Mouse (Mus musculus): ENCODE results near the gene Vezf1.
A peak's percentile ranks its signal among the peaks of the same experiment; 100 is the strongest.
"Not testable (repeated sequence)": the region's sequence is repeated elsewhere in the genome, so short reads cannot be mapped to it uniquely, and the experiment has no call there.

Gene Vezf1

DNA sequence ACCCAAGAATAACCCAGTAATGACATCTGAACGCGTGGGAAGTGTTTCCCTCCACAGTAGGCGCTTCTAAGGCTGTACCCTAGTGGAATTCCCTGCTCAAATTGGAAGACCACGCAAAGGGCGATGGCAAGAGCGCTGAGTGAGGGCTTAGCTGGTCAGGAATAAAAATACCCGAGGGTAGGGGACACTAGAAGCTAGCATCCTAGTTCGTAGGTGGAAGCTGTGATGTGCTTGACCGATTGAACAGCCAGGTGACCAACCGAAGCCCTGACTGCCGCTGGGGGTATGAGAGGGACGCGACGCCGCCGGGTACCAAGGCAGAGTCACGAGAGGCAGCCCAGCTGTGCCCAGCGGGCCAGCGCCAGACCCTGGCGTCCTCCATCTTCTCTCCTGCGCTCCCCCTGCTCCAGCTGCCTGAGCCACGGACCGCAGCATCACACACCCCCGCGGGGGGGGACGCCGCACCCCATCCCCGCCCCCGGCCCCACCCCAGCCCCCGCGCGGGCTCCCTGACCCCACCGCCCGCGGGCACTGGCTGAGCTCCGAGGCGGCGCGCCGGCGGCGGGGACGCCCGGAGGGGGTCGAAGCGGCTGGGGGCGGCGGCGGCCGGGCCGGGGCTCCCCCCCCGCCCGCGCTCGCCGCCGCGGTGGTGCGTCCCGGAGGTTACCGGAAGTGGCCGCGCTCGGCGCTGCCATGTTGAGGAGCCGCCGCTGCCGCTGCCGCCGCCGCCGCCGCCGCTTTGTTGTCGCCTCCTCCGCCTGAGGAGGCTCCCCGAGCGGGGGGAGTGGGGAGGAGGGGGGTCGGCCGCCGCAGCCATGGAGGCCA, at the start of gene Vezf1:
Gene Vezf1 (plus strand): TSS at position 694 of the 825 bp plus-strand sequence.
- peak; percentile 89 for DNase-seq (ENCODE audit: low spot score)

DNA sequence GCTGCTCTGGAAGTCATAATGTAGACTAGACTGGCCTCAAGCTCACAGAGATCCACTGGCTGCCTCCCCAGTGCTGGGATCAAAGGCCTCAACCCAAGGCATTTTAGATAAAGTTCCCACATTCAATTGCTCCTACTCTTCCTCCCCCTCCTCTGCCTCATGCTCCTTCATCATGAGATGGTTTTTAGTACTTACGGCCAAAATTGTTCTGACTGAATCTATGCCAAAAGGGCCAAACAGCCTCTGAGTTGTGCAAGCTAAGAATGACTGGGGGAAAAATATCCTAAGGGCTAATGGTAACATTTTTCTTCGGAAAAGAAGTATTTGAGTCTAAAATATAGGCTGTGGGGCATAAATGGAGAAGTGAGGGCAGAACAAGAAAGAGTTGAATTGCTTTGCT, 44.1 kb upstream of the Vezf1 start:
- DNase-seq (ENCODE audit: low spot score), result no peak

DNA sequence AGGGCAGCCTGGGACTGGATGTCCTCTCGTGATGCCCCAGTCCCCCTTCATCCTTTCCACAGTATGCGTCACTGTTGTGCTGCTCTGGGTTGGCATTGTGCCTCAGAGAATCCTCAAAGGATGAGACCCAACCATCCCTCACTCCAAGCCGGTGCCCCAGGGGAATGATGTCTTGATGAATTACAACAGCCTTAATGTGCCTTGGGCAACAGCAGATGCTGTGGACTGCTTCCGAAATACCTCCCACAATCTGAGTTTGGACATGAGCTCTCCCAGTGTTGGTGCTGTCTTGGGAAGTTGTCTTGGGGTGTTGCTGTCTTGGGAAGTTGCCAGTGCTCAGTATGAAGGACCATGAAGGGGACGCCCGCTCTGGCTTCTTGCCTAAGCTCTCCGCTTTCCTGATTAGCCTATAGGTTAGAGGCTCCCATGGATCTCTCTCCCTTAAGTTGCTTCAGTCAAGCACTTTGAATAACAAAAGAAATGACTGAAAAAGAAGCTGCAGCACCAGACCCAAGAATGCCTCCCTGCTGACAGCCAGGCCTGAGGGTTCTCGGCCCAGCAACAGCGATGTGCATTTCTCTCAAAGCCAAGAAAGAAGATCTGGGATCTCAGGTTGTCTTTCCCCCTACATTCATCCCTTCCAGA, 40.6 kb upstream of the Vezf1 start:
- peak; percentile 27 for DNase-seq (ENCODE audit: low spot score)

DNA sequence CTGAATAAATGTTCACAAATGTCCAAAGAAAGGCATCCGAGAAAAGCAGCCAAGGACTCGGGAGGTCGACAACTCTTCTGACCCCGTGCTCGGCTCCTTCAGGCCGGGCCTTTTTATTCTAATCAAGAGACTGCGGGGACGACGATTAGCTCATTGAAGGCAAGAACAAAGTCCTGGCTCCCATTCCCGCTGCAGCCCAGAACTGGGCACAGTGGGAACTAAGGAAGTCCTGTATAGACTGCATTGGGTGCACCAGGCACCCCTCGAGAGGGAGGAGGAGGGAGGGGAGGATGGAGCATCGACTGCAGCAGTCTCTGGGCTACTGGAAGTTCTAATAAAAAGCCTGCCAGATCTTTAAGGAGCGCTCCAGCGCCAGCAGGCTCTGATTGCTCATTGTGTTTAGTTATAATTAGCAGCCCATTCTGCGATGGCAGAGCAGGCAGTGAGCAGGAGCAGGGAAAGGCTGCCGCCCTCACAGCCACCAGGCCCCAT, 39.8 kb upstream of the Vezf1 start:
- DNase-seq (ENCODE audit: low spot score), result peak; percentile 53

DNA sequence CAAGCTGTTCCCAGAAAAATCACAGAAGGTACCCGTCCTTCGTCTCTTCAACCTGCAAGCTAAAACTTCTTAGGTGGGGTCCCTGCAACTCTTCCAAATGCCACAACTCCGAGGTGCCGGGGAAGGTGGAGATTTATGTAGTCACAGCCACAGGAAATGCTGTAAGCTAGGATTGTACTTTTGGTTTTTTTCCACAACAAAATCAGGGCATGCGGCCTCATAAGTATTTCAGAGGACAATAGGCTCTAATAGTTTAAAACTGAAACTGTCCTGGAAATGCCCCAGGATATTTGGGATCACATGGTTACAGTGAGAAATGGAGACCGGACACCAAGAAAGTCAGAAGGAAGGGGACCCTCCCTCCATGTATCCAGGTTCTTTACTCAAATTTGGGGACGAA, 37.9 kb upstream of the Vezf1 start:
- no peak for DNase-seq (ENCODE audit: low spot score)

DNA sequence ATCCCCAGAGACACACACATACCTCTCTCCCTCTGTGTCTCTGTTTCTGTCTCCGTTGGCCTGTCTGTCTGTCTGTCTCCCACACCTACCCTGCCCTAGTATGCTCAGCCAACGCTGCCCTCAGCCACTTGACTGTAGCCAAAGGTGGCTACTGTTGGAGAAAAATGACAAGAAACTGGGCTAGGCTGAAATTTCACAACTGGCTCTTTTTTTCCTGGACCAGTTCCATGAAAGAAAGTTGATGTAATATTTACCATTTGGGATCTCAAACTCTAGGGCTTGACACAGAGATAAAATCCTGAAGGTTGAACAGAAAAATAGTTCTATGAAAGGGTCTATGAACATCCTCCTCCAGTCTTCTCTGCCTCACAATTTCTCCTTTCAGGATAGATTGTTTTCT, 37.2 kb upstream of the Vezf1 start:
- no peak for DNase-seq (ENCODE audit: low spot score)

DNA sequence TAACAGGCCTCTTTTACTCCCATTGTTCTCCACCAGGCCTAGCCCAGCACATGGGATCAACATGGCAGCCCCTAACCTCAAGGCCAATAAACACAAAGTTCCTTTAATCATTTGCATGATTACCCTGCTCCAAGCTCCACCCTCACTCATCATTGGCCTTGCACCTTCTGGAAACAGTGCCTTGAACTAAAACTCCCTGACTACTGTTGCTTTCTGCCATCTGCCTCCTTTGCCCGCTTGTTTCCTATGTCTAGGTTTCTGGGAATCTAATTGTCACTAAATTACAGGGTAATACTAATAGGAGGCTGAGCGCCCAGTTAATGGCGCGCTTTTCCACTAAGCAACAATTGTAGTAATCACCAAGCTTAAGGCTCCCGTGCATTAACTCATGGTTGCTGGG, 36.3 kb upstream of the Vezf1 start:
- DNase-seq (ENCODE audit: low spot score), result no peak

DNA sequence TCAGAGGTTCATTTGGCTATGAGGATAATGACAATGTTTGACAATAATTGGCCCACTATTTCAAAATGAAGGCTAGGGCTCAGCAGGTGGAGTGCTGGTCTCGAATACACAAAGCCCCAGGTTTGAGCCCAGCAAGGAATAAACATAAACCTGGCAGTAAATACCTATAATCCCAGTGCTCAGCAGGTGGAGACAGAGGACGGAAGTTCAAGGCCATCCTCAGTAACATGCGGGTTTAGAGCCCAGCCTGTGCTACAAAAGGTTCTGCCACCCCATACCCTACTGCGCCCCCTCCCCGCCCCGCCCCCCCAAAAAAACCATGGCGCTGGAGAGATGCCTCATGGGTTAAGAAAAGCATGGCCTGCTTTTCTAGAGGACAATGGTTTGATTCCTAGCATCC, 32.1 kb upstream of the Vezf1 start:
- DNase-seq (ENCODE audit: low spot score), result no peak

DNA sequence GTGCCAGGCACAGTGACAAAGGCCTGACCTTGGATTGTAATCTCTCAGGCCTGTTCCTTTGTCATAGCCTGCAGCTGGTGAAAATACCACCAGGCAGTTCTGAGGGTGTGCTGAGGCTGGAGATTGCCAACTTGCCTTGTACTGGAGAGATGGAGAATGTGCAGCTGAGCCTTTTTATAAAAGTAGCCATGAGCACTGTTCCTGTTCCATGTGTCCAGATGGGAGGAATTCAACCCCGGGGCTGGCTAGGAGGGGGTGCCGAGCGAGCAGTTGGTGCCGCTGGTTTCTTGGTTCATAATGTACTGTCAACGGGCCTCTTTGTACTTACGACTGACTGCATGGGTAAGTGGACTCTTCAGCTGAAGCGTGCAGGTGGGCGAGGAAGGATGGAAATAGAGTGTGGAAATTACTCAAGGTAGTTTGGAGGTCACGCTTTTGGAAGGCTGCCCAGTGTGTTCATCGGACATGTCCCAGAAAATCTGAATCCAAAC, 31.3 kb upstream of the Vezf1 start:
- DNase-seq (ENCODE audit: low spot score), result no peak

DNA sequence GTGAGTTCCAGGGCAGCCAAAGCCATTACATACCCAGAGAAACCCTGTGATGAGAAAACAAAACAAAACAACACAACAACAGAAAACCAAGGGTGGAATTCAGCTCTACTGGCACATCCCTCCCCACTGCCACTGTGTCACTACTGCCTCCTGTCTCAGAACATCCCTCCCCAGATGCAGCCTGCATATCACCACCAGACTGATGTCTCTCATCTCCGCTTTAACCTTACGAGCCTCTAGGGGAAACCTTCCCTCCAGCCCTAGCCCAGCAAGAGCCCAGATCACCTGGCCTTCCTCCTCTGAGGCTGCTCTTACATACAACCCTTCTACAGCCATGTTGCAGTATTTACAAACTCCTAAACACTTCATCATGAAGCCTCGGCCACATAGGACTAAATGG, 30.7 kb upstream of the Vezf1 start:
- DNase-seq (ENCODE audit: low spot score), result no peak

DNA sequence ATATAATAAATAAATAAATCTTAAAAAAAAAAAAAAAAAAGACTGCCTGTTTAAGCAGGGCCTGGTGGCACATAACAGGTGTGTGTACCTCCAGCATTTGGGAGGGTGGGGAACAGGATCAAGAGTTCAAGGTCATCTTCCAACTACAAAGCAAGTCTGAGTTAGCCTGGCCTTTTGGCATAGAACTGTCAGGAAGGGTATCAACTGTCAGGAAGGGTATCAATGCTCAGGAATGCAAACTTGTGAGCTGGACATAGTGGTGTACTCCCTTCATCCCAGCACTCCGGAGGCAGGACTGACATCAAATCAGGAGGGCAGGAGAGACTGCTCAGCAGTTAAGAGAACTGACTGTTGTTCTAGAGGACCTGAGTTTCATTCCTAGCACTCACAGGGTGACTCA, 29.0 kb upstream of the Vezf1 start:
- no peak for DNase-seq (ENCODE audit: low spot score)

DNA sequence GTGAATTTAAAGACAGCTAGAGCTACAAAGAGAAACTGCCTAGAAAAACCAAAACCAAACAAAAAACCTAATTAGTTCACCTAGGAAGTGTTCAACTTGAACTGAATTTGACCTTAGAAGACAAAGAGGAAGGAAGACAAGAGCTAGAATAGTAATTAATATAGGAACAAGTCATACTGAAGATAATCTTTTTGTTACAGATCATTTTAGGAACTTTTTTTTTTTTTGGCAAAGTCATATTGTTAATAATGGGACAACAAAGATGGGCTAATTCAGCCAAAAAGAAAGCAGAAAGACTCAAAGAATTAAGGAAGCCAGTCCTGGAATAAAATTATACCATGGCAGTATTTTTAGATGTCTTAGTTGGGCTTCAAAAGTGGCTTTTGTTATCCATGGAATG, 23.8 kb upstream of the Vezf1 start:
- DNase-seq (ENCODE audit: low spot score), result no peak

DNA sequence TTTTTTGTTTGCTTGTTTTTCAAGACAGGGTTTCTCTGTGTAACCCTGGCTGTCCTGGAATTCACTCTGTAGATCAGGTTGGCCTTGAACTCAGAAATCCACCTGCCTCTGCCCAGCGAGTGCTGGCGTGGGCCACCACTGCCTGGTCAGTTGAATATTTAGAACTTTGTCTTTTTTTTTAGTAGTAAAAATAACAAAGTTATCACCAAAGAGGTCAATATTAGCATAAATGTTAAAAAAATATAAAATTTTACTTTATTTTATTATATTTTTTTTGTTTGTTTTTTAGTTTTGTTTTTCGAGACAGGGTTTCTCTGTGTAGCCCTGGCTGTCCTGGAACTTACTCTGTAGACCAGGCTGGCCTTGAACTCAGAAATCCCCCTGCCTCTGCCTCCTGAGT, 22.9 kb upstream of the Vezf1 start:
- not testable (repeated sequence) for DNase-seq (ENCODE audit: low spot score)

DNA sequence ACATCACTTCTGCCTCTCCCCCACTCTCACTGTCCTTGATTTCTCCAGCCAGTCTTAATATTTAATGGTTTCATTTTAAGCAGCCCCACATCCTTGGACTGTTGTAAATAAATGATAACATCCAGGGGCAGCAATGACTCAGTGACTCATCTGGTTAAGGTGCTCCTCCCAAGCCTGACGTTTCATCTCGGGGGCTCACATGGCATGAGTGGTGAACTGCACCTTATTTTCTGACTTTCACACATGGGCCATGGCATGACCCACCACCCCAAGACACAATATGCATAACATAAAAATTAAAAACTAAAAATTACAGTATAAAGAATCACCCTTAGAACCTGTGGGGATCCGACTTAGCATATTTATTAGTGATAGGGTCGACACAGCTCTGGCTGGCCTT, 22.2 kb upstream of the Vezf1 start:
- no peak for DNase-seq (ENCODE audit: low spot score)

DNA sequence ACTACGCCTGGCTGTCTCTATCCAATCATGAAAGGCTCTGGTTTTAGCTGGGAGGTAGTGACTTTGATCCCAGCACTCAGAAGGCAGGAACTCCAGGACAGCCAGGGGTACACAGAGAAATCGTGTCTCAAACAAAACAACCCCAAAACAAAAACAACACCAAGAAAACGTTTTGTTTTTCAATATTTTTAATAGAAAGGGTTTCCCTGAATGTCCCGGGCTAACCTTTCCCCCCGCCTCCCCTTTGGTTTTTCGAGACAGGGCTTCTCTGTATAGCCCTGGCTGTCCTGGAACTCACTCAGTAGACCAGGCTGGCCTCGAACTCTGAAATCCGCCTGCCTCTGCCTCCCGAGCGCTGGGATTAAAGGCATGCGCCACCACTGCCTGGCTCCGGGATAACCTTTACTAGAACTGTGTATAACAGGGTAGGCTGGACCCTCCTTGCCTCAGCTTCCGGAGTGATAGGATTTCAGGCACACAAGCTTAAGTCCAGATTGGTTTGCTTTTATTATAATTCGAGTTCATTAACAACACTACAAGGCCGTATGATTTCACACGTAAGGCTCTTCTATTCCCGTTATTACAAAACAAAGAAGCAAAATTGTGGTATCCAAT, 21.6 kb upstream of the Vezf1 start:
- DNase-seq (ENCODE audit: low spot score), result no peak

DNA sequence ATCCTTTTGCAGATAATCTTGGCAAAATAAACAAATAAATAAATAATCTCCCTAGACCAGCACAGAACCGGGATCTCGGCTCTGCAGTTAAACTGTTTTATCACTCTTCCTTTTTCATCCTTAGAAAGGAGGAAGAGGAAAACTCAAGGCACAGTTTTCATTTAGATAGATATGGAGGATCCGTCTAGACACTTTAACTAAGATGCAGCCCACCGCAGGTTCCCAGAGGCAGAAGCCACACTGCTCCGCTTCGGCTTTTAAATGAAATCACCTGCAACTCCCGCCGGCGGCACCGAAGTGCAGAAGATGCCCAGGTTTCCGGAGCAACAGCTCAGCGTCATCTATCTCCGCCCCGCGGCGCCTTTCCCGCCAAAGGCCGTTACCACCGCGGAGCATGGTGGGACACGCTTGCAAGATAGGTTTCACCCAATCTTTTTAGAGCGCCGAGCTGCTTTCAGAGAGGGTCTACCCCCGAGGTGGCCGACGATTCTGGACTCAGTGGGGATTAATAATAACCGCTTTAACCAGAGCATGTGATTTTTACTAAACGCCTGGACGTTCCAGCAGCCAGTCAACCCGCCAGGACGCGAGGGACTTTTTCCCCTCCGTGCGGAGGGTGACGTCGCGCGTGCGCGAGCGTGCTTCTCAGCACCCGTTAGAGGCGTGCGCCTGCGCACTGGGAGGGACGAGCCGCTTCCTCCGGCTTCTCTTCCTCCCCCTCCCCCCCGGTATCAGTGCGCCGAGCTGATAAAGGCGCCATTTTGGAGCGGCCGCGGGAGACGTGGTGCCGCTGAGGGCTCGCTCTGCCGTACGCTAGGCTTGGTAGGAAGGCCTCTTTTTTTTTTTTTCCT, 20.9 kb upstream of the Vezf1 start, which contains the start of gene Srsf1:
Gene Srsf1 (plus strand): TSS at position 430 of the 851 bp plus-strand sequence.
- DNase-seq (ENCODE audit: low spot score), result peak; percentile 99

DNA sequence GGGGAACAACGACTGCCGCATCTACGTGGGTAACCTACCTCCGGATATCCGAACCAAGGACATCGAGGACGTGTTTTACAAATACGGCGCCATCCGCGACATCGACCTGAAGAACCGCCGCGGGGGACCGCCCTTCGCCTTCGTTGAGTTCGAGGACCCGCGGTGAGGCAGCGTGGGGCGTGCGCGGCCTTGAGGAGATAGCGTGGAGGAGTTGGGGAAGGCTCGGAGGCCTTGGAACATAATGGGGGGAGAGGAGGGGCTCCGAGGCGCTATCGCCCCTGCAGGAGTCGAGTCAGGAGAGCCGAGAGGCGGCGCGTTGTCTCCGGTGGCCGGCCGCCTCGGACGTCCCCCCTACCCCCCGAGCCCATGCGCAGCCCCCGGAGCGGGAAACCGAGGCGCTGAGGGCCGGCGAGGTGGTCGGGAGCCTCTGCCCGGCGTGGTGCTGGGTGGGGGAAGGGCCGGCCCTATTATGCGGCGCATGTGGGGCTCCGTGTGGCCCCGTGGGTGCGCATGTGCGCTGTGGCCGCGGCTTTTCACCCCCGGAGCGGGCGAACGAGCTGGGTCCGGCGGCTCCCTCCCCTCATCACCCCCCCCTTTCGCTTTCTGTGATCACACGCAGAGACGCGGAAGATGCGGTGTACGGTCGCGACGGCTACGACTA, 20.1 kb upstream of the Vezf1 start:
- DNase-seq (ENCODE audit: low spot score), result peak; percentile 72

DNA sequence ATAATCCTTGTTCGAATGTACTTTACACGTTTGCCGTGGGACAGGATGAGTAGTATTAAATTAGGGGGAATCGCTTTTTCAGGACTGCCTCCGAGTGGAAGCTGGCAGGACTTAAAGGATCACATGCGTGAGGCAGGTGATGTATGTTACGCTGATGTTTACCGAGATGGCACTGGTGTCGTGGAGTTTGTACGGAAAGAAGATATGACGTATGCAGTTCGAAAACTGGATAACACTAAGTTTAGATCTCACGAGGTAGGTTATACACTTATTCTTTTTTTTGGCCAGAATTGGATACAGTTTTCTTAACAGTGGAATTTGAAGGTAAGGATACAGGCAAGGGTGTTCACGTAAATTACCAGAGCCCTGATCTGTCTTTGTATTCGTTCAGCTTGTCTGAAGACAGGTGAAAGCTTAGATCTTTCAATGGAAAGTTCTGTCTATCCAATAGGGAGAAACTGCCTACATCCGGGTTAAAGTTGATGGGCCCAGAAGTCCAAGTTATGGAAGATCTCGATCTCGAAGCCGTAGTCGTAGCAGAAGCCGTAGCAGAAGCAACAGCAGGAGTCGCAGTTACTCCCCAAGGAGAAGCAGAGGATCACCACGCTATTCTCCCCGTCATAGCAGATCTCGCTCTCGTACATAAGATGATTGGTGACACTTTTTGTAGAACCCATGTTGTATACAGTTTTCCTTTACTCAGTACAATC, 19.0 kb upstream of the Vezf1 start:
- DNase-seq (ENCODE audit: low spot score), result no peak

DNA sequence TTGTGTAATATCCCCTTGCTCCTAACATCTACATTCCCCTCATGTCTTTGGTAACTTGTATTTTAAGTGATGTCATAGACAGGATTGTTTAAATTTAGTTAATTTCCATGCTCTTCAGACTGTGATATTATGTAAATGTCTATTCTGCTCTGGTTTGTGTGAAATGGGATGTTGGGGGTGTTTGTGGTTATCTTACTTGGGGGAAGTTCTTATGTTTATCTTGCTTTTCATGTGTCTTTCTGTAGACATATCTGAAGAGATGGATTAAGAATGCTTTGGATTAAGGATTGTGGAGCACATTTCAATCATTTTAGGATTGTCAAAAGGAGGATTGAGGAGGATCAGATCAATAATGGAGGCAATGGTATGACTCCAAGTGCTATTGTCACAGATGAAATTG, 18.3 kb upstream of the Vezf1 start:
- DNase-seq (ENCODE audit: low spot score), result no peak

DNA sequence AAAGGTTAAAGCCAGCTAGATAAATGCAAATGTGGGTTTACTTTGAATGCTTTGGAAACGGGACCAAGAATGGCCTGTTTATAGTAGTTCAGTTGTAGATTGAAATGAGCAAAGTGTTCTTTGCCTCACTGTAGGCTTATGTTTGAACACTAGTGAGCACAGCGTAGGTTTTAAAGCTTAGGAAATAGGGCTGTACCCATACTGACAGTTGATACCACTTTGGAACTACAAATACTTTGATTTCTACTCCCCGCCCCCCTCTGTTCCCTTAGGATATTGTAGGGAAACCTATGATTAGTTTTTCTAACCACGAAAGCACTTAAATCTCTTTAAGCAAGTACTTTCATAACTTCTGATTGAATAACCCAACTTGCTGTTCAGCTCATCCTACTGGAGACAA, 15.4 kb upstream of the Vezf1 start:
- DNase-seq (ENCODE audit: low spot score), result no peak

DNA sequence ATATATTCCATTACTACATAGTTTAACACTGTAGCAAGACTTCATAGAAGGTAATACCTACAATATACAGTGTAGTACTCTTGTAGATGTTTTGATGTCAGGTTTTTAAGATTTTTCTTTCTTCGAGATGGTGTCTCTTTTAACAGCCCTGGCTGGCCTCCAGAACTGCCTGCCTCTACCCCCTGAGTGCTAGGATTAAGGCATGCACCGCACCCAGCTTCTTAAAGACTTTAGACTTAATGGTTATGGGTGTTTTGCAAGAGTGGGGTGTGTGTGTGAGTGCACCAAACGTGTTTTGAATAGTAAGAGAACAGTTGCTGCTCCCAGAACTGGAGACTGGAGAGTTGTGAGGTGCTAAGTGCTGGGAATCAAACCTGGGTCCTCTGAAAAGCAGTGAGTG, 14.3 kb upstream of the Vezf1 start:
- DNase-seq (ENCODE audit: low spot score), result no peak
